Mouse (Mus musculus) liver, adult 2 months (tissue): ENCODE results near the gene Elovl6. TPM values are rescaled to one million over a fixed set of nuclear protein-coding genes. Genes with fewer than 3 reads are reported as not detected.

Experiments used
- DNase-seq: peaks from one replicate; pipeline ENCODE4 v3.0.0-alpha.2; 2011; ENCODE audit warnings: low read depth, low spot score; ENCODE audit errors: extremely low read depth
- H3K27ac ChIP-seq: fragments of 200-500 bp; replicated peaks from 2 replicates; pipeline ENCODE4 v1.5.1; 2012; ENCODE audit warnings: low read depth, mild to moderate bottlenecking, control low read depth, inconsistent platforms, low read length; ENCODE audit not compliant: insufficient read depth
- H3K27me3 ChIP-seq: fragments of 200-500 bp; 2 replicates; pipeline ENCODE4 v1.6.1; 2012; ENCODE audit warnings: mild to moderate bottlenecking, moderate library complexity, low read length, inconsistent platforms; ENCODE audit not compliant: control insufficient read depth, insufficient read depth
- H3K36me3 ChIP-seq: fragments of 200-500 bp; 2 replicates; pipeline ENCODE4 v1.6.1; 2012; ENCODE audit warnings: low read length, inconsistent platforms; ENCODE audit not compliant: control insufficient read depth, insufficient read depth
- H3K4me1 ChIP-seq: fragments of 200-500 bp; 2 replicates; pipeline ENCODE4 v1.6.1; 2011; ENCODE audit warnings: low read length; ENCODE audit not compliant: control insufficient read depth, insufficient read depth
- H3K4me3 ChIP-seq: fragments of 200-500 bp; 2 replicates; pipeline ENCODE4 v1.5.1; 2011; ENCODE audit warnings: low read depth, mild to moderate bottlenecking, control low read depth, low read length, moderate library complexity; ENCODE audit not compliant: insufficient read depth
- H3K79me2 ChIP-seq: fragments of 200-500 bp; 2 replicates; pipeline ENCODE4 v1.6.1; 2012; ENCODE audit warnings: inconsistent platforms, mild to moderate bottlenecking, low read length, moderate library complexity; ENCODE audit not compliant: control insufficient read depth, insufficient read depth
- H3K9ac ChIP-seq: fragments of 200-500 bp; 2 replicates; pipeline ENCODE4 v1.6.1; 2012; ENCODE audit warnings: low read depth, mild to moderate bottlenecking, control low read depth, inconsistent platforms, low read length
- CTCF ChIP-seq: fragments of 200-500 bp; IDR thresholded peaks from 2 replicates; pipeline ENCODE4 v1.5.1; 2011; ENCODE audit warnings: low read depth, low read length, control low read depth
- POLR2A ChIP-seq: fragments of 200-500 bp; IDR thresholded peaks from 2 replicates; pipeline ENCODE4 v1.6.1; 2011; ENCODE audit warnings: low read length, control low read depth; ENCODE audit not compliant: insufficient read depth; ENCODE audit errors: extremely low read depth
- WGBS: fragments of 180-500 bp; shearing (Covaris S2); methylation state at CpG from one replicate; pipeline ENCODE4 v1.1.7; 2018; 5-methylcytosine and 5-hydroxymethylcytosine counted together
- polyA plus RNA-seq: library from polyadenylated mRNA; depleted of rRNA; stranded (reverse); fragments of >200 nt; gene quantifications from 2 replicates; pipeline ENCODE4 v1.2.3, GENCODE M21; 2012
- total RNA-seq: library from RNA; depleted of rRNA; stranded (reverse); fragments of >200 nt; gene quantifications from 2 replicates; pipeline ENCODE4 v1.2.3, GENCODE M21; 2014

The Elovl6 gene
- total and polyA plus RNA-seq, 2 experiments = 44.3 to 70.5 TPM

DNA sequence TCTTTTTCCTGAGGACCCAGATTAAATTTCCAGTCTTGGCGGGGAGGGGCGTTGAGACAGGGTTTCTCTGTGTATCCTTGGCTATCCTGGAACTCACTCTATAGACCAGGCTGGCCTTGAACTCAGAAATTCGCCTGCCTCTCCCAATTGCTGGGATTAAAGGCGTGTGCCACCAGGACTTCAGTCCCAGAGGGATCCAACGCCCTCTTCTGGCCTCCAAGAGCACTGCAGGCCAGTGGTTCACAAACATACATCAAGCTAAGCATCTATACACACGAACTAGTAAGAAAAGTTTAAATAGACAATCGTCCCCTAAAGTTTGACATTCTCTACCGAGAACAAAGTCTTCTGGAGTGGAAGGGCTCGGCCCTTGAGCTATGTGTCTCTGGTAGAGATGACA, 90.0 kb downstream of the Elovl6 start:
- peak; percentile 37 for DNase-seq
- Histone ChIP-seq H3K27me3 (no peaks in the 10 kb centered on the region), H3K36me3 (peaks cover 36% of the 10 kb centered on the region), H3K4me1 (no peaks in the 10 kb centered on the region), H3K27ac (no peak overlapping the region), H3K4me3 (no peak overlapping the region), H3K9ac (no peak overlapping the region), H3K79me2 (no peaks in the 10 kb centered on the region)
- TF ChIP-seq POLR2A (no peak), CTCF (peak; percentile 82)
- WGBS = 73% methylated on average over 9 of the region's 9 CpGs

DNA sequence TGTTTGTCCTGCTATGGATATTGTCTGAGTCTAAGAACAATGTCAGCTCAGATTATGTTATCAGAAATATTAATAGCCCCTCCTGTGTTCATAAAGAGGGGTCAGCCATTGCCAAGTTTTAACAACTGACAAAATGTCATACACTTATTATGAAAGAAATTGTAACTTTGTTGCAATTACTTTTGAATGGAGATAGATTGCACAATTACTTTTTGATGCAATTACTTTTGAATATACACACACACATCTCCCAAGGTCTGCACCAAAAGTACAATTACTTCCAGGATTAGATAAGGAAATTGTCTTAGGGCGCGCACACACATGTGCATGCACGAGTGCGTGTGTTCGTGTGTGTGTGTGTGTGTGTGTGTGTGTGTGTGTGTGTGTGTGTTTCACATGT, 90.5 kb downstream of the Elovl6 start:
- TF ChIP-seq POLR2A = no peak
- TF ChIP-seq CTCF = no peak
- 95% methylated on average over 5 of the region's 5 CpGs for WGBS
- H3K27ac ChIP-seq = no peak overlapping the region
- H3K4me1 ChIP-seq = no peaks in the 10 kb centered on the region
- no peak overlapping the region for H3K4me3 ChIP-seq
- no peaks in the 10 kb centered on the region for H3K27me3 ChIP-seq
- no peaks in the 10 kb centered on the region for H3K79me2 ChIP-seq
- no peak for DNase-seq
- peaks cover 35% of the 10 kb centered on the region for H3K36me3 ChIP-seq
- no peak overlapping the region for H3K9ac ChIP-seq

DNA sequence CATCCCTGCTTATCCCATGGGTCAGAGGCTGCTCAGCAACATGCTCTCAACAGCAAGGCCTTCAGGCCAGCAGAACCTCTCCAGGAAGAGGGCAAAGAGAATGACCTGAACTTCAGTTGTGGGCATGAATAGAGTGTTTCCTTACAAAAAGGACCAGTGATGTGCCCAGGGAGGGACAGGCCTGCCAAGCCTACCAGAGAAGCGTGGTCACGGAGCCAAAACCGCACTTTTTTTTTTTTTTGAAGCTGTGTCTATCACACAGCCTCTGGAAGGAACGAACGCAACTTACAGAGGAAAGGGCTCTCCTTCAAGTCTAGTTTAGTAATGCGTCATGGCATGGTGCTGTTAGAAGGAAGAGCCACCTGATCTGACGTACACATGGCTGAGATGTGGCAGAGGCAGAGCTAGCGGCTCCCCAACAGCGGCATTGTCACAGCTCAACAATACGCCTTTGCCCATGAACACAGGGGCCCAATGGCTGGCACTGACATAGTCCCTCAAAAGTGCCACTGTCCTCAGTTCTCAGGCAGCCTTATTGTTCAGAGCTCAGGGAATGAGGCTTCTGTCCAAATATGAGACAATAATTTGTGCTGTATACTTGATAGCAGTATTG, 92.1 kb downstream of the Elovl6 start:
- WGBS = 97% methylated on average over 10 of the region's 10 CpGs
- Histone ChIP-seq H3K36me3 (peaks cover 32% of the 10 kb centered on the region), H3K4me3 (no peak overlapping the region), H3K79me2 (no peaks in the 10 kb centered on the region), H3K27ac (no peak overlapping the region), H3K4me1 (peaks cover 3% of the 10 kb centered on the region; the same call in 1 of the 2 replicates), H3K27me3 (no peaks in the 10 kb centered on the region), H3K9ac (no peak overlapping the region)
- DNase-seq = no peak
- TF ChIP-seq CTCF (no peak), POLR2A (no peak)

DNA sequence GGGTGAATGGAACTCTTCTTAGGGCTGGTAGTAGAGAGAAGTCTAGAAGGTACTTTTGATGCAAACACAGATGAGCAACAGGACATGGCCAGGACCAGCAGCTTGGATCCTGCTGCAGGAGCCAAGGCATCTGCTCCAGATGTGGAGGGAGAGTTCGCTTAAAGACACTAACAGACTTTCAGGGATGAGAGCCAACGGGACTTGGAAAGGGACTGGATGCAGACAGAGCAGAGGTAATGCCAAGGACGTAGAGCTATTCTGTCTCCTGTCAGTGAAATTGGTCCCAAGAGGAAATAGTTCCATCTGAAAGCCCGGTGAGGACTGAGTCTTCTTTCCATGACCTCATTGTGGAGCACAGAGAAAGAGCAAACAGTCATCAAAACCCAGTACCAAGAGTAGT, 95.1 kb downstream of the Elovl6 start:
- Histone ChIP-seq H3K36me3 (peaks cover 53% of the 10 kb centered on the region), H3K27me3 (no peaks in the 10 kb centered on the region), H3K27ac (no peak overlapping the region), H3K4me3 (no peak overlapping the region), H3K4me1 (peaks cover 4% of the 10 kb centered on the region; the same call in 1 of the 2 replicates), H3K79me2 (no peaks in the 10 kb centered on the region), H3K9ac (no peak overlapping the region)
- TF ChIP-seq CTCF = no peak
- no peak for TF ChIP-seq POLR2A
- WGBS = 72% methylated on average over 4 of the region's 4 CpGs
- DNase-seq = no peak

DNA sequence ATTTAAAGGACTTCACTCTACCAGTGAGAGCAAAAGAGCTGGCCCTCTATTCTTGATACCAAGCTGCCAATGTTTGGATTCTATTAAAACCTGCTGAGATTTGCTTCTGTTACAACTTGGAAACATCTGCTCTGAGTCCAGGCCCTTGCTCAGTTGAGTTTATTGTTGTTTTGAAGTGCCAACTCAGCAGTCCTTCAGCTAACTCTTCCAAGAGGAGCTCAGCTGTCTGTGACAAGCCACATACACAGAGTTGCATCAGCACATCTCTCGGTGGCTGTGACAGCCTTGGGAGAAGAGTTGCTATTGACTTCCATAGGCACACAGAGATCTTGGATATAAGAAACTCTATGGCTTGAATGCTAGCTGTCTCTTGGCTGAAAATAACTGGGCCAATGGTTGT, 98.9 kb downstream of the Elovl6 start:
- peaks cover 61% of the 10 kb centered on the region for H3K36me3 ChIP-seq
- no peak overlapping the region for H3K4me3 ChIP-seq
- peaks cover 4% of the 10 kb centered on the region; the same call in 1 of the 2 replicates for H3K4me1 ChIP-seq
- no peak for DNase-seq
- H3K27me3 ChIP-seq = no peaks in the 10 kb centered on the region
- no peak overlapping the region for H3K9ac ChIP-seq
- WGBS = 49% methylated on average over 1 of the region's 1 CpGs
- no peaks in the 10 kb centered on the region for H3K79me2 ChIP-seq
- no peak overlapping the region for H3K27ac ChIP-seq
- TF ChIP-seq POLR2A = no peak
- TF ChIP-seq CTCF = no peak

DNA sequence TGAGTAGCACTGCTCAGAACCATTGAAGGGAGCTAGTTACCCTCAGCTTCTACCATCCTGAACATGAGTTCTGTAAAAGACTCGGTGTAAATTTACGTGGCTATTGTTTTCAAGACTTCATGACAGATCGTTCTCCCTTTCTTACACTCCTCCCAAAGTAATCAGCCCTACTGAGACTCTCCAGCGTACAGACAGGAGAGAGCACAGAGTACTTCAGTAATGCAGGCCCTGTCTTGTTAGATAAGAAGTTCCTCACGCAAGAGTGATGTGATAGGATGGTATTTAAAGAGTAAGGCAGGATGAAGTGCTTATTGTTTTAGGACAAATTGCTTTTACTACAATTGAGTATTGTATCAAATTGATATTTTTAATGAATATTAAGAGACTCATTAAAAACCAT, 99.7 kb downstream of the Elovl6 start:
- Histone ChIP-seq H3K79me2 (no peaks in the 10 kb centered on the region), H3K4me1 (peaks cover 4% of the 10 kb centered on the region; the same call in 1 of the 2 replicates), H3K4me3 (no peak overlapping the region), H3K9ac (no peak overlapping the region), H3K27me3 (no peaks in the 10 kb centered on the region), H3K27ac (no peak overlapping the region), H3K36me3 (peaks cover 61% of the 10 kb centered on the region)
- 95% methylated on average over 5 of the region's 5 CpGs for WGBS
- TF ChIP-seq POLR2A (no peak), CTCF (no peak)
- DNase-seq = no peak
